19 mouse cellular contexts compared by ENCODE assay signal in the genomic region with DNA sequence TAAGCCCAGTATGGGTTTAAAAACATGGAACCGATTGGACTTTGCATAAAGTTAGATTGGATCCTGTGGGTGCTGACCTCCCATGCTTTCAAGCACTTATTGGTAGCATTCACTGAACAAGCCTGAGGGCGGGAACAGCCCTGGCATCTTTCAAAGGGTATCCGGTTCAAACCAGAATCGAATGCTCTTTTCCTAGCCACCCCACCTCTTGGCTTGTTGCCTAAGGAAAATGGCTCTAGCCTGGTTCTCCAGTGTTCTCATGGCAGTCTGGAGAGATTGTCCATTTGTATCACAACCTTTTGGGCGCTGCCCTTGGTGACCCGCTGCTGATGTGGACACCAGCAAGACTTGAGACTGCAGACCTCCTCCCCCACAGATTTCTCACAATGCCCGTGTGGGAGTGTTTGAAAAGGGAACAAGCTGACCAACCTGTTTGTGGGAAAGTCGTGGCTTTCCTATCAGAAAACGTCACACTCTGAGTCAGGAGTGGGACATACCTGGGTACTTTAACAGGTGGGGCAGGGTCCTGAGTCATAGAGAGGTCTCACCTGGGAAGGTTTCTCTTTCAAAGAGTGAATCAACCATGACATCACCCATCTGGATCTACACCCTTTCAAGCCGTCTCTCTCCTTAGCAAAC. TPM values are rescaled to one million over a fixed set of nuclear protein-coding genes. Genes with fewer than 3 reads are reported as not detected.
DNase-seq lines count a peak whose midpoint lies in the region; ATAC-seq and TF ChIP-seq lines count a peak whose summit lies in the region.
"Had no signal": no experiment of that assay in that cellular context is flagged by ENCODE, and none has a peak within 500 bp of the region (broad histone marks: within the 10 kb centered on the region; RNA-seq: fewer than 3 reads in every experiment).

No protein-coding gene starts in this region.

- no peak for ATAC-seq in lung, embryonic 15.5 days (ENCODE audit: borderline replicate concordance, extremely low read depth, low FRiP score, low TSS enrichment)
- ATAC-seq in monocyte, adult 5-6 weeks (replicated peaks; ENCODE audit: insufficient number of reproducible peaks, low FRiP score, low TSS enrichment, poor library complexity, severe bottlenecking) = no peak
- ATAC-seq in forebrain, embryonic 12.5 days (ENCODE audit: low FRiP score) = no peak
- ATAC-seq: forebrain, embryonic 15.5 days; midbrain, embryonic 16.5 days; Patski had no signal

- WGBS in kidney, adult 2 months = 54% methylated on average over 10 of the region's 10 CpGs
- WGBS in lung, embryonic 15.5 days = 54% methylated on average over 10 of the region's 10 CpGs
- 72% methylated on average over 10 of the region's 10 CpGs for WGBS in forebrain, embryonic 12.5 days

- peak; percentile 58 for DNase-seq in urinary bladder, postnatal 14 days (ENCODE audit: low spot score)
- DNase-seq in urinary bladder, postnatal 10 days (ENCODE audit: low spot score) = no peak
- peak; percentile 82 for DNase-seq in kidney, adult 2 months
- no peak for DNase-seq in left cerebral cortex, adult 8-10 months (ENCODE audit: low spot score in 2 of 2)
- DNase-seq in layer of hippocampus, adult 9-11 months = no peak
- DNase-seq: adrenal gland, adult 2 months; gastrocnemius, postnatal 25 days; retina, postnatal 1 day; thymus, postnatal 25 days had no signal

- peak overlapping the region; percentile 67 for H3K27ac ChIP-seq in kidney, adult 2 months (ENCODE audit: insufficient read depth, low read depth, low read length)
- H3K27ac ChIP-seq in lung, embryonic 15.5 days = peak overlapping the region; percentile 59
- no peak overlapping the region for H3K27ac ChIP-seq in forebrain, embryonic 12.5 days
- H3K27ac ChIP-seq: forebrain, embryonic 15.5 days; heart, embryonic 15.5 days; hindbrain, embryonic 13.5 days; limb, embryonic 13.5 days; macrophage had no signal

- TF ChIP-seq POLR2A in kidney, adult 2 months (IDR thresholded peaks at IDR 0.05; ENCODE audit: low read depth, low read length) = no peak

- H3K9ac ChIP-seq in lung, embryonic 15.5 days = no peak overlapping the region
- H3K9ac ChIP-seq in forebrain, embryonic 12.5 days = no peak overlapping the region
- H3K9ac ChIP-seq: forebrain, embryonic 15.5 days; heart, embryonic 15.5 days; hindbrain, embryonic 13.5 days; limb, embryonic 13.5 days had no signal

- peaks cover 35% of the 10 kb centered on the region for H3K4me1 ChIP-seq in kidney, adult 2 months (ENCODE audit: control insufficient read depth, insufficient read depth, low read length)
- H3K4me1 ChIP-seq in lung, embryonic 15.5 days = peaks cover 57% of the 10 kb centered on the region
- peaks cover 17% of the 10 kb centered on the region for H3K4me1 ChIP-seq in forebrain, embryonic 12.5 days
- H3K4me1 ChIP-seq: forebrain, embryonic 15.5 days had no signal

- H3K27me3 ChIP-seq in kidney, adult 2 months (replicated peaks; ENCODE audit: control insufficient read depth, insufficient read depth, low read length) = no peaks in the 10 kb centered on the region
- H3K27me3 ChIP-seq in lung, embryonic 15.5 days = no peaks in the 10 kb centered on the region
- H3K27me3 ChIP-seq in forebrain, embryonic 12.5 days = peaks cover 10% of the 10 kb centered on the region; the same call in 1 of the 2 replicates
- H3K27me3 ChIP-seq: forebrain, embryonic 15.5 days; heart, embryonic 15.5 days; hindbrain, embryonic 13.5 days; Patski had no signal

- TF ChIP-seq CTCF in kidney, adult 2 months (conservative IDR thresholded peaks at IDR 0.05; ENCODE audit: insufficient read depth, insufficient read length, low read depth, low read length) = no peak

- no peak overlapping the region for H3K4me3 ChIP-seq in kidney, adult 2 months (ENCODE audit: insufficient read depth, low read depth, low read length)
- no peak overlapping the region for H3K4me3 ChIP-seq in lung, embryonic 15.5 days
- H3K4me3 ChIP-seq in forebrain, embryonic 12.5 days (replicated peaks) = no peak overlapping the region
- H3K4me3 ChIP-seq: forebrain, embryonic 15.5 days; heart, embryonic 15.5 days; hindbrain, embryonic 13.5 days; limb, embryonic 13.5 days had no signal

- no peak overlapping the region for H3K4me2 ChIP-seq in lung, embryonic 15.5 days
- no peak overlapping the region for H3K4me2 ChIP-seq in forebrain, embryonic 12.5 days
- H3K4me2 ChIP-seq: forebrain, embryonic 15.5 days; heart, embryonic 15.5 days; hindbrain, embryonic 13.5 days; limb, embryonic 13.5 days had no signal

- no peaks in the 10 kb centered on the region for H3K9me3 ChIP-seq in lung, embryonic 15.5 days
- H3K9me3 ChIP-seq in forebrain, embryonic 12.5 days = no peaks in the 10 kb centered on the region
- H3K9me3 ChIP-seq: forebrain, embryonic 15.5 days; heart, embryonic 15.5 days; hindbrain, embryonic 13.5 days; limb, embryonic 13.5 days had no signal

- H3K36me3 ChIP-seq in kidney, adult 2 months (ENCODE audit: control insufficient read depth, insufficient read depth, low read length) = no peaks in the 10 kb centered on the region
- no peaks in the 10 kb centered on the region for H3K36me3 ChIP-seq in lung, embryonic 15.5 days
- no peaks in the 10 kb centered on the region for H3K36me3 ChIP-seq in forebrain, embryonic 12.5 days (replicated peaks)
- H3K36me3 ChIP-seq: forebrain, embryonic 15.5 days; heart, embryonic 15.5 days; hindbrain, embryonic 13.5 days; limb, embryonic 13.5 days had no signal

RNA-seq across cellular contexts. Expression of gene Cdh1, which starts 12.6 kb away (rescaled TPM):
- polyA plus RNA-seq in kidney, adult 2 months (2012; rRNA removed) = 68.7 and 81.7 TPM in 2 replicates
- 106 and 117 TPM in 2 replicates for polyA plus RNA-seq in lung, embryonic 15.5 days (2015; fragmentation: Nextera tagmentation; extraction: Ambion mirVana)
- 1 to 10 TPM; 1.9 to 2.9 (median 2.3) TPM for total RNA-seq in left cerebral cortex, adult 8-10 months (2022)
- total RNA-seq in monocyte, adult 5-6 weeks (2017) = 7.3 to 16.7 TPM (median 15.2 TPM) in 3 replicates
- 3.9 and 4.2 TPM in 2 replicates for polyA plus RNA-seq in forebrain, embryonic 12.5 days (2016; fragmentation: Nextera tagmentation; extraction: Ambion mirVana)

RNA-seq across cellular contexts. Expression of gene Gm10073, which starts 42.5 kb away (rescaled TPM):
- 34.0 and 102 TPM in 2 replicates for polyA plus RNA-seq in kidney, adult 2 months (2012; rRNA removed)
- 8.3 and 9.0 TPM in 2 replicates for polyA plus RNA-seq in lung, embryonic 15.5 days (2015; fragmentation: Nextera tagmentation; extraction: Ambion mirVana)
- 100 to 1,000 TPM in 1 of 4 experiments, 10 to 100 TPM in 3; 92.7 to 111 (median 96.1) TPM for total RNA-seq in left cerebral cortex, adult 8-10 months (2022)
- total RNA-seq in monocyte, adult 5-6 weeks (2017) = 2.2 to 11.5 TPM (median 9.5 TPM) in 3 replicates
- polyA plus RNA-seq in forebrain, embryonic 12.5 days (2016; fragmentation: Nextera tagmentation; extraction: Ambion mirVana) = 3.4 and 4.6 TPM in 2 replicates

Comparison
In these comparisons a context has a peak if more than half of its experiments do, and no peak if none do; other contexts are left out.
1. DNase-seq: peak in urinary bladder, postnatal 14 days (single experiment) and kidney, adult 2 months (single experiment); none in urinary bladder, postnatal 10 days (single experiment), left cerebral cortex, adult 8-10 months (0 of 2) and layer of hippocampus, adult 9-11 months (single experiment).
2. RNA of gene Cdh1, which starts 12.6 kb away (polyA plus RNA-seq): 106 to 117 TPM in lung, embryonic 15.5 days and 68.7 to 81.7 TPM in kidney, adult 2 months; 3.9 to 4.2 TPM in forebrain, embryonic 12.5 days; every median in the first group is over 10 times any median in the second.